Mouse (Mus musculus) G1E (cell line): ENCODE data around the gene Mprip. TPM values are rescaled to one million over a fixed set of nuclear protein-coding genes. Genes with fewer than 3 reads are reported as not detected.

Experiments used
- ATAC-seq: 2 replicates; pipeline ENCODE4 v1.8.0; 2016; ENCODE audit warnings: mild to moderate bottlenecking; ENCODE audit not compliant: insufficient number of reproducible peaks, poor library complexity, low FRiP score, severe bottlenecking; ENCODE audit errors: extremely low read depth
- DNase-seq: peaks from one replicate; pipeline ENCODE4 v3.0.0; 2012; ENCODE audit warnings: low spot score
- H3K27me3 ChIP-seq: 2 replicates; pipeline ENCODE4 v1.6.1; 2012; ENCODE audit warnings: mild to moderate bottlenecking, low read length, inconsistent platforms; ENCODE audit not compliant: insufficient read depth
- H3K36me3 ChIP-seq: replicated peaks from 2 replicates; pipeline ENCODE3; 2012; ENCODE audit warnings: mild to moderate bottlenecking, inconsistent platforms
- H3K4me1 ChIP-seq: 2 replicates; pipeline ENCODE4 v1.6.1; 2012; ENCODE audit warnings: low read depth, low read length, inconsistent platforms, mixed read lengths; ENCODE audit not compliant: insufficient read depth
- H3K4me3 ChIP-seq: 2 replicates; pipeline ENCODE4 v1.5.1; 2012; ENCODE audit warnings: low read depth, mild to moderate bottlenecking, inconsistent platforms, low read length, moderate library complexity, mixed read lengths
- H3K9me3 ChIP-seq: replicated peaks from 2 replicates; pipeline ENCODE4 v1.6.1; 2012; ENCODE audit warnings: inconsistent platforms
- CTCF ChIP-seq: IDR thresholded peaks from 2 replicates; pipeline ENCODE4 v1.5.1; 2012; ENCODE audit warnings: low read depth, low read length, inconsistent platforms, mixed read lengths
- GATA1 ChIP-seq: IDR thresholded peaks from 2 replicates; pipeline ENCODE4 v1.6.1; 2012; ENCODE audit warnings: borderline replicate concordance, low read length, inconsistent platforms, mixed read lengths
- GATA2 ChIP-seq: IDR thresholded peaks from 2 replicates; pipeline ENCODE4 v1.6.1; 2012; ENCODE audit warnings: low read depth, low read length, inconsistent platforms, borderline replicate concordance
- POLR2AphosphoS5 ChIP-seq: IDR thresholded peaks from 2 replicates; pipeline ENCODE4 v1.6.1; 2012; ENCODE audit warnings: low read depth, low read length, inconsistent platforms; ENCODE audit not compliant: insufficient replicate concordance
- TAL1 ChIP-seq: conservative IDR thresholded peaks from 2 replicates; pipeline ENCODE4 v1.6.1; 2012; ENCODE audit warnings: low read depth, low read length, inconsistent platforms, mixed read lengths
- polyA plus RNA-seq: library from polyadenylated mRNA; stranded (reverse); fragments of >175 nt; gene quantifications from 2 replicates; pipeline ENCODE4 v1.2.3, GENCODE M21; 2012
- total RNA-seq, 2 experiments: library from RNA; stranded (forward) in 1 of 2; stranded (reverse) in 1 of 2; fragments of 200-1000 nt in 1 of 2; fragments of >200 nt in 1 of 2; fragmentation: Nextera tagmentation in 1 of 2; gene quantifications; 2 replicates each; pipeline ENCODE4 v1.2.3; 2014 to 2017

Mprip gene
- total and polyA plus RNA-seq, 3 experiments: 32.2 to 55.8 (median 43.3) TPM

GRCm38 (mm10) chr11:59780241-59780640 is 119.1 kb downstream of the Mprip start:
- Histone ChIP-seq H3K4me1 (no peaks in the 10 kb centered on the region), H3K9me3 (no peaks in the 10 kb centered on the region), H3K36me3 (peaks cover 33% of the 10 kb centered on the region), H3K4me3 (no peak overlapping the region), H3K27me3 (peaks cover 8% of the 10 kb centered on the region; the same call in 1 of the 2 replicates)
- ATAC-seq (no peak), DNase-seq (no peak)
- TF ChIP-seq POLR2AphosphoS5 (no peak), TAL1 (no peak), GATA1 (no peak), CTCF (no peak), GATA2 (no peak)

GRCm38 (mm10) chr11:59782091-59782590 is 121.0 kb downstream of the Mprip start:
- H3K36me3 ChIP-seq: peaks cover 14% of the 10 kb centered on the region
- H3K9me3 ChIP-seq: peaks cover 2% of the 10 kb centered on the region
- no peak for TF ChIP-seq POLR2AphosphoS5
- no peak for TF ChIP-seq GATA2
- no peak for TF ChIP-seq TAL1
- no peak for TF ChIP-seq CTCF
- no peak for TF ChIP-seq GATA1
- ATAC-seq (no peak), DNase-seq (no peak)
- no peak overlapping the region for H3K4me3 ChIP-seq
- H3K27me3 ChIP-seq: peaks cover 21% of the 10 kb centered on the region
- H3K4me1 ChIP-seq: no peaks in the 10 kb centered on the region

GRCm38 (mm10) chr11:59783591-59783990 is 122.5 kb downstream of the Mprip start:
- ATAC-seq (no peak), DNase-seq (no peak)
- TF ChIP-seq CTCF (no peak), GATA1 (no peak), POLR2AphosphoS5 (no peak), TAL1 (no peak), GATA2 (no peak)
- peaks cover 4% of the 10 kb centered on the region for H3K36me3 ChIP-seq
- no peaks in the 10 kb centered on the region for H3K4me1 ChIP-seq
- peaks cover 7% of the 10 kb centered on the region for H3K9me3 ChIP-seq
- no peak overlapping the region for H3K4me3 ChIP-seq
- H3K27me3 ChIP-seq: peaks cover 27% of the 10 kb centered on the region

GRCm38 (mm10) chr11:59786444-59787198 is 125.5 kb downstream of the Mprip start:
- Histone ChIP-seq H3K4me3 (no peak overlapping the region), H3K36me3 (peaks cover 6% of the 10 kb centered on the region), H3K9me3 (peaks cover 7% of the 10 kb centered on the region), H3K4me1 (no peaks in the 10 kb centered on the region), H3K27me3 (peaks cover 27% of the 10 kb centered on the region)
- ATAC-seq (no peak), DNase-seq (no peak)
- no peak for TF ChIP-seq CTCF
- TF ChIP-seq TAL1: no peak
- TF ChIP-seq POLR2AphosphoS5: no peak
- TF ChIP-seq GATA1: no peak
- no peak for TF ChIP-seq GATA2

- DNase-seq (no peak), ATAC-seq (no peak)
- no peak for TF ChIP-seq CTCF
- peaks cover 7% of the 10 kb centered on the region for H3K9me3 ChIP-seq
- no peak within 1 kb of the TSS for H3K4me3 ChIP-seq
- no peaks in the 10 kb centered on the region for H3K4me1 ChIP-seq
- H3K27me3 ChIP-seq: peaks cover 27% of the 10 kb centered on the region
- peaks cover 12% of the 10 kb centered on the region for H3K36me3 ChIP-seq
Measured at GRCm38 (mm10) chr11:59787199-59787781, 126.2 kb downstream of the Mprip start, which contains the start of gene Pld6. Gene Pld6 (minus strand): TSS chr11:59787645.

- Histone ChIP-seq H3K4me3 (no peak overlapping the region), H3K36me3 (peaks cover 32% of the 10 kb centered on the region), H3K9me3 (peaks cover 7% of the 10 kb centered on the region), H3K4me1 (no peaks in the 10 kb centered on the region), H3K27me3 (peaks cover 26% of the 10 kb centered on the region)
- TF ChIP-seq GATA2: no peak
- TF ChIP-seq POLR2AphosphoS5: no peak
- TF ChIP-seq CTCF: no peak
- TF ChIP-seq TAL1: no peak
- no peak for TF ChIP-seq GATA1
- ATAC-seq (no peak), DNase-seq (no peak)
Measured at GRCm38 (mm10) chr11:59789311-59789710, 128.2 kb downstream of the Mprip start.

GRCm38 (mm10) chr11:59793390-59793789 is 132.3 kb downstream of the Mprip start:
- no peaks in the 10 kb centered on the region for H3K4me1 ChIP-seq
- H3K27me3 ChIP-seq: no peaks in the 10 kb centered on the region
- peaks cover 73% of the 10 kb centered on the region for H3K36me3 ChIP-seq
- TF ChIP-seq TAL1 (no peak), GATA1 (no peak), GATA2 (no peak), CTCF (no peak), POLR2AphosphoS5 (no peak)
- H3K4me3 ChIP-seq: no peak overlapping the region
- ATAC-seq: no peak
- no peaks in the 10 kb centered on the region for H3K9me3 ChIP-seq
- DNase-seq: no peak
